Mouse (Mus musculus) CH12.LX (cell line): ENCODE measurements around the gene Mtif2. TPM values are rescaled to one million over a fixed set of nuclear protein-coding genes. Genes with fewer than 3 reads are reported as not detected.

Experiments used
- DNase-seq: peaks from one replicate; pipeline ENCODE4 v3.0.0-alpha.2; 2013; ENCODE audit errors: extremely low read depth
- H3K27ac ChIP-seq: 2 replicates; pipeline ENCODE4 v1.5.1; 2012; ENCODE audit warnings: low read depth, mild to moderate bottlenecking, control low read depth, moderate library complexity; ENCODE audit not compliant: insufficient read depth
- H3K27me3 ChIP-seq: replicated peaks from 2 replicates; pipeline ENCODE3; 2012; ENCODE audit warnings: inconsistent platforms
- H3K36me3 ChIP-seq, 2 experiments: replicated peaks in 1 of 2; 2 replicates each; pipeline versions ENCODE3 to v1.6.1; 2012; ENCODE audit warnings: inconsistent platforms in 1 of 2, low read length in 1 of 2, mild to moderate bottlenecking in 1 of 2, mixed read lengths in 1 of 2, moderate library complexity in 1 of 2; ENCODE audit not compliant: control insufficient read depth in 1 of 2, insufficient read depth in 1 of 2
- H3K4me1 ChIP-seq, 2 experiments: 2 replicates each; pipeline ENCODE4 v1.6.1; 2012; ENCODE audit warnings: inconsistent platforms in 1 of 2, moderate library complexity in 1 of 2; ENCODE audit not compliant: insufficient read depth in 2 of 2, control insufficient read depth in 1 of 2
- H3K4me2 ChIP-seq: 2 replicates; pipeline ENCODE4 v1.6.1; 2012; ENCODE audit warnings: low read depth, mild to moderate bottlenecking, control low read depth; ENCODE audit not compliant: poor library complexity, insufficient read depth, severe bottlenecking
- H3K4me3 ChIP-seq, 3 experiments: fragments of 150-350 bp in 1 of 3; sonication (generic) in 1 of 3; replicated peaks in 1 of 3; 2 replicates each; pipeline versions ENCODE3 to v1.5.1; 2011 to 2012; ENCODE audit warnings: low read depth in 2 of 3, low read length in 2 of 3, mild to moderate bottlenecking in 2 of 3, moderate library complexity in 2 of 3, control low read depth in 1 of 3, improper control_type of control experiment in 1 of 3, inconsistent platforms in 1 of 3, mixed read lengths in 1 of 3; ENCODE audit not compliant: poor library complexity in 1 of 3
- H3K79me2 ChIP-seq: replicated peaks from 2 replicates; pipeline ENCODE4 v1.6.1; 2012; ENCODE audit warnings: mild to moderate bottlenecking, moderate library complexity; ENCODE audit not compliant: control insufficient read depth, poor library complexity, insufficient read depth, severe bottlenecking; ENCODE audit errors: extremely low read depth
- H3K9ac ChIP-seq: 2 replicates; pipeline ENCODE4 v1.6.1; 2012; ENCODE audit warnings: low read depth, mild to moderate bottlenecking, control low read depth, moderate library complexity; ENCODE audit not compliant: insufficient read depth
- H3K9me3 ChIP-seq: replicated peaks from 2 replicates; pipeline ENCODE3; 2012; ENCODE audit warnings: low read length, inconsistent platforms, mixed read lengths
- BHLHE40 ChIP-seq: IDR thresholded peaks from 2 replicates; pipeline ENCODE4 v1.6.1; 2011; ENCODE audit warnings: mild to moderate bottlenecking, low read depth, low read length, improper control_type of control experiment
- CHD1 ChIP-seq: IDR thresholded peaks from 2 replicates; pipeline ENCODE4 v1.6.1; 2012; ENCODE audit warnings: low read depth, low read length, improper control_type of control experiment, inconsistent platforms
- CHD2 ChIP-seq: IDR thresholded peaks from 2 replicates; pipeline ENCODE4 v1.6.1; 2011; ENCODE audit warnings: low read length, improper control_type of control experiment
- CTCF ChIP-seq, 2 experiments: IDR thresholded peaks in 1 of 2; conservative IDR thresholded peaks in 1 of 2; 2 replicates each; pipeline ENCODE4 v1.5.1; 2011 to 2012; ENCODE audit warnings: low read depth in 2 of 2, low read length in 2 of 2, improper control_type of control experiment in 1 of 2, inconsistent platforms in 1 of 2, mild to moderate bottlenecking in 1 of 2, moderate library complexity in 1 of 2
- E2F4 ChIP-seq: IDR thresholded peaks from 2 replicates; pipeline ENCODE4 v1.6.1; 2011; ENCODE audit warnings: low read depth, low read length, improper control_type of control experiment; ENCODE audit not compliant: insufficient replicate concordance
- ELF1 ChIP-seq: IDR thresholded peaks from 2 replicates; pipeline ENCODE4 v1.6.1; 2014; ENCODE audit warnings: low read depth, mild to moderate bottlenecking, inconsistent platforms, low read length, improper control_type of control experiment
- EP300 ChIP-seq: IDR thresholded peaks from 2 replicates; pipeline ENCODE4 v1.6.1; 2011; ENCODE audit warnings: low read length, improper control_type of control experiment
- ETS1 ChIP-seq: conservative IDR thresholded peaks from 2 replicates; pipeline ENCODE4 v1.6.1; 2012; ENCODE audit warnings: low read depth, mild to moderate bottlenecking, inconsistent platforms, low read length, improper control_type of control experiment, moderate library complexity
- GABPA ChIP-seq: IDR thresholded peaks from 2 replicates; pipeline ENCODE4 v1.6.1; 2012; ENCODE audit warnings: low read depth, low read length, improper control_type of control experiment, inconsistent platforms; ENCODE audit not compliant: insufficient replicate concordance
- HCFC1 ChIP-seq: IDR thresholded peaks from 2 replicates; pipeline ENCODE4 v1.6.1; 2012; ENCODE audit warnings: low read depth, mild to moderate bottlenecking, inconsistent platforms, low read length, improper control_type of control experiment
- IRF4 ChIP-seq: IDR thresholded peaks from 2 replicates; pipeline ENCODE4 v1.6.1; 2014; ENCODE audit warnings: low read depth, mild to moderate bottlenecking, inconsistent platforms, low read length, improper control_type of control experiment
- JUN ChIP-seq: IDR thresholded peaks from 2 replicates; pipeline ENCODE4 v1.6.1; 2011; ENCODE audit warnings: low read depth, mild to moderate bottlenecking, low read length, improper control_type of control experiment, moderate library complexity; ENCODE audit not compliant: insufficient read depth
- JUND ChIP-seq: conservative IDR thresholded peaks from 2 replicates; pipeline ENCODE4 v1.6.1; 2011; ENCODE audit warnings: low read depth, low read length, improper control_type of control experiment
- KAT2A ChIP-seq: IDR thresholded peaks from 2 replicates; pipeline ENCODE4 v1.6.1; 2012; ENCODE audit warnings: low read length, improper control_type of control experiment, inconsistent platforms; ENCODE audit not compliant: insufficient replicate concordance
- MAFK ChIP-seq: IDR thresholded peaks from 2 replicates; pipeline ENCODE4 v1.6.1; 2011; ENCODE audit warnings: low read length, improper control_type of control experiment; ENCODE audit not compliant: insufficient replicate concordance
- MAX ChIP-seq: IDR thresholded peaks from 2 replicates; pipeline ENCODE4 v1.6.1; 2011; ENCODE audit warnings: low read length, improper control_type of control experiment
- MAZ ChIP-seq: IDR thresholded peaks from 2 replicates; pipeline ENCODE4 v1.6.1; 2012; ENCODE audit warnings: low read depth, mild to moderate bottlenecking, inconsistent platforms, low read length, improper control_type of control experiment, moderate library complexity
- MEF2A ChIP-seq: IDR thresholded peaks from 2 replicates; pipeline ENCODE4 v1.6.1; 2014; ENCODE audit warnings: low read depth, mild to moderate bottlenecking, inconsistent platforms, low read length, improper control_type of control experiment, borderline replicate concordance
- MXI1 ChIP-seq: IDR thresholded peaks from 2 replicates; pipeline ENCODE4 v1.6.1; 2011; ENCODE audit warnings: mild to moderate bottlenecking, low read depth, low read length, improper control_type of control experiment
- MYC ChIP-seq: IDR thresholded peaks from 2 replicates; pipeline ENCODE4 v1.6.1; 2011; ENCODE audit warnings: low read depth, mild to moderate bottlenecking, improper control_type of control experiment, low read length
- NELFE ChIP-seq: IDR thresholded peaks from 2 replicates; pipeline ENCODE4 v1.6.1; 2011; ENCODE audit warnings: low read depth, low read length, improper control_type of control experiment
- NRF1 ChIP-seq: IDR thresholded peaks from 2 replicates; pipeline ENCODE4 v1.6.1; 2014; ENCODE audit warnings: low read depth, mild to moderate bottlenecking, inconsistent platforms, low read length, improper control_type of control experiment, moderate library complexity
- PAX5 ChIP-seq: IDR thresholded peaks from 2 replicates; pipeline ENCODE4 v1.6.1; 2012; ENCODE audit warnings: low read length, inconsistent platforms, mixed read lengths
- POLR2A ChIP-seq: IDR thresholded peaks from 2 replicates; pipeline ENCODE4 v1.6.1; 2011; ENCODE audit warnings: low read depth, mild to moderate bottlenecking, improper control_type of control experiment, low read length
- POLR2AphosphoS2 ChIP-seq: IDR thresholded peaks from 2 replicates; pipeline ENCODE4 v1.6.1; 2011; ENCODE audit warnings: low read depth, low read length, improper control_type of control experiment
- RAD21 ChIP-seq: IDR thresholded peaks from 2 replicates; pipeline ENCODE4 v1.6.1; 2011; ENCODE audit warnings: low read depth, mild to moderate bottlenecking, low read length, improper control_type of control experiment, moderate library complexity
- RCOR1 ChIP-seq: conservative IDR thresholded peaks from 2 replicates; pipeline ENCODE4 v1.6.1; 2012; ENCODE audit warnings: low read depth, mild to moderate bottlenecking, inconsistent platforms, low read length, improper control_type of control experiment
- SIN3A ChIP-seq: IDR thresholded peaks from 2 replicates; pipeline ENCODE4 v1.6.1; 2012; ENCODE audit warnings: low read length, improper control_type of control experiment, inconsistent platforms
- SMC3 ChIP-seq: IDR thresholded peaks from 2 replicates; pipeline ENCODE4 v1.6.1; 2011; ENCODE audit warnings: low read depth, low read length, improper control_type of control experiment
- TBP ChIP-seq: conservative IDR thresholded peaks from 2 replicates; pipeline ENCODE4 v1.6.1; 2011; ENCODE audit warnings: low read depth, low read length, improper control_type of control experiment
- TCF12 ChIP-seq: IDR thresholded peaks from 2 replicates; pipeline ENCODE4 v1.6.1; 2014; ENCODE audit warnings: low read depth, mild to moderate bottlenecking, inconsistent platforms, low read length, improper control_type of control experiment
- UBTF ChIP-seq: IDR thresholded peaks from 2 replicates; pipeline ENCODE4 v1.6.1; 2012; ENCODE audit warnings: low read depth, mild to moderate bottlenecking, inconsistent platforms, low read length, improper control_type of control experiment, moderate library complexity
- USF1 ChIP-seq: IDR thresholded peaks from 2 replicates; pipeline ENCODE4 v1.6.1; 2014; ENCODE audit warnings: low read depth, mild to moderate bottlenecking, inconsistent platforms, low read length, improper control_type of control experiment
- USF2 ChIP-seq: conservative IDR thresholded peaks from 2 replicates; pipeline ENCODE4 v1.6.1; 2011; ENCODE audit warnings: low read depth, low read length, improper control_type of control experiment
- ZC3H11A ChIP-seq: IDR thresholded peaks from 2 replicates; pipeline ENCODE4 v1.6.1; 2012; ENCODE audit warnings: low read depth, mild to moderate bottlenecking, inconsistent platforms, low read length, improper control_type of control experiment
- ZKSCAN1 ChIP-seq: IDR thresholded peaks from 2 replicates; pipeline ENCODE4 v1.6.1; 2012; ENCODE audit warnings: low read depth, inconsistent platforms, low read length, improper control_type of control experiment, borderline replicate concordance
- ZMIZ1 ChIP-seq: IDR thresholded peaks from 2 replicates; pipeline ENCODE4 v1.6.1; 2012; ENCODE audit warnings: low read depth, mild to moderate bottlenecking, inconsistent platforms, low read length, improper control_type of control experiment
- ZNF384 ChIP-seq: IDR thresholded peaks from 2 replicates; pipeline ENCODE4 v1.6.1; 2012; ENCODE audit warnings: low read depth, low read length, improper control_type of control experiment, inconsistent platforms
- dilution Hi-C: fragments of 300-500 bp; cut with MboI; formaldehyde crosslinking; loops from 2 replicates; pipeline ENCODE4 v1.14.3; 2020; ENCODE audit warnings: low sequenced_read_pairs; ENCODE audit not compliant: extremely low pct_unique_long_range_greater_than_20kb, extremely low pct_ligation_motif_present
- in situ Hi-C: fragments of 300-500 bp; cut with MboI; formaldehyde crosslinking; loops from 3 replicates; pipeline ENCODE4 v1.14.3; 2019; ENCODE audit warnings: low sequenced_read_pairs, low pct_ligation_motif_present, low pct_unique_long_range_greater_than_20kb, mixed read lengths
- polyA plus RNA-seq: library from polyadenylated mRNA; unstranded; fragments of >175 nt; gene quantifications from 2 replicates; pipeline ENCODE4 v1.2.1, GENCODE M21; 2012; ENCODE audit warnings: low read depth; ENCODE audit not compliant: insufficient read length
- total RNA-seq, 2 experiments: library from RNA; depleted of rRNA; stranded (reverse); fragments of 300-350 nt in 1 of 2; fragments of >200 nt in 1 of 2; gene quantifications; 2 replicates each; pipeline ENCODE4 v1.2.3; 2012 to 2014

Gene Mtif2
- total and polyA plus RNA-seq, 3 experiments = 38.3 to 68.9 (median 41.7) TPM

GRCm38 (mm10) chr11:29549425-29549778 lies 23.2 kb downstream of the Mtif2 start:
- Histone ChIP-seq H3K9ac (peak overlapping the region; percentile 98), H3K27ac (peak overlapping the region; percentile 91; the same call in 1 of the 2 replicates)
- dilution Hi-C loops = no loop called here

DNA sequence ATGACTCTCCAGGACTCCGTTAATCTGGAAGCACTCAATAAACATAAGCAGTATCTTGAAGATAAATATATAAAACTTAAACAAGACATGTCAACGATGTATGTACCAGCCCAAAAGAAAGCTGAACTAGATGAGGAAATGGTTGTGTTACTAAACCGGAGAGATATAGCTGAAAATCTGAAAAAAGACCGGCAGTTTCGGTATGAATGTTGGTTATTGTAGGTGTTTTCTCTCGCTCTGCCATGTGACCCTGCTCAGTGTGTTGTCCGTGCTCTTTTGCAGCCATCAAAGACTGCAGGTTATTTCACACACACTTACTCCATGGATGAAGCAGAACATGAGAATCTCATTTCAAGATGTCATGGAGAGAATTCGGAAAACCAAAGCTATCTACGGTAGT lies 34.2 kb downstream of the Mtif2 start:
- Histone ChIP-seq H3K27me3 (no peaks in the 10 kb centered on the region), H3K79me2 (no peaks in the 10 kb centered on the region), H3K27ac (peak overlapping the region; percentile 23; the same call in 1 of the 2 replicates), H3K4me2 (peak overlapping the region; percentile 56), H3K4me3 (peak overlapping the region in 2 of 3 experiments; percentile 1 to 27), H3K36me3 (peaks cover 0 to 7% of the 10 kb centered on the region in 2 experiments), H3K9me3 (no peaks in the 10 kb centered on the region), H3K9ac (peak overlapping the region; percentile 32; the same call in 1 of the 2 replicates), H3K4me1 (peaks cover 8 to 31% of the 10 kb centered on the region in 2 experiments)
- in situ Hi-C loops (no loop called here), dilution Hi-C loops (no loop called here)
- peak; percentile 89 for DNase-seq
- peak; percentile 99 for TF ChIP-seq MYC
- TF ChIP-seq SMC3 = no peak; the same call in 1 of the 2 replicates
- no peak for TF ChIP-seq GABPA
- TF ChIP-seq TBP = peak; percentile 82; the same call in 1 of the 2 replicates
- peak; percentile 80 for TF ChIP-seq BHLHE40
- no peak for TF ChIP-seq E2F4
- peak; percentile 43; the same call in 1 of the 2 replicates for TF ChIP-seq MAFK
- peak; percentile 95 for TF ChIP-seq MEF2A
- TF ChIP-seq IRF4 = peak; percentile 99
- TF ChIP-seq EP300 = peak; percentile 94
- 0 out of 2 replicates have a peak, but pooled peaks have one; percentile 35 for TF ChIP-seq CHD1
- TF ChIP-seq HCFC1 = peak; percentile 53
- TF ChIP-seq SIN3A = peak; percentile 93
- no peak for TF ChIP-seq CTCF (conservative IDR thresholded peaks at IDR 0.05 in 1 of 2, IDR thresholded peaks at IDR 0.05 in 1 of 2; ENCODE audit: low read depth in 2 of 2, low read length in 2 of 2)
- peak; percentile 68 for TF ChIP-seq ELF1
- 0 out of 2 replicates have a peak, but pooled peaks have one; percentile 6 for TF ChIP-seq CHD2
- TF ChIP-seq ETS1 = peak; percentile 88

More at GRCm38 (mm10) chr11:29549425-29549778, 23.2 kb downstream of the Mtif2 start:
- H3K9me3 ChIP-seq = no peaks in the 10 kb centered on the region
- H3K36me3 ChIP-seq = peaks cover 16 to 23% of the 10 kb centered on the region in 2 experiments
- peaks cover 4 to 38% of the 10 kb centered on the region in 2 experiments; a peak in 3 of 4 replicates for H3K4me1 ChIP-seq
- peak overlapping the region; percentile 100 for H3K4me2 ChIP-seq
- peak; percentile 82 for DNase-seq
- in situ Hi-C loops = loop anchor here (5.0 to 25.0 kb wide), 3 partner anchors 143 to 335 kb away; partner anchors contain the start of gene Rtn4
- peak overlapping the region in 2 of 3 experiments; percentile 73 to 91 for H3K4me3 ChIP-seq
- no peak; the same call in 1 of the 2 replicates for TF ChIP-seq MAX
- TF ChIP-seq ZC3H11A = no peak
- TF ChIP-seq MEF2A = peak; percentile 85
- TF ChIP-seq SIN3A = no peak
- no peak for TF ChIP-seq KAT2A
- no peak for TF ChIP-seq ZMIZ1
- TF ChIP-seq NELFE = 0 out of 2 replicates have a peak, but pooled peaks have one; percentile 27
- TF ChIP-seq IRF4 = peak; percentile 12; the same call in 1 of the 2 replicates
- no peak for TF ChIP-seq USF1
- peak; percentile 42; the same call in 1 of the 2 replicates for TF ChIP-seq TCF12
- TF ChIP-seq MAFK = no peak
- TF ChIP-seq HCFC1 = peak; percentile 45; the same call in 1 of the 2 replicates
- no peak for TF ChIP-seq UBTF
- no peak for TF ChIP-seq JUN
- TF ChIP-seq POLR2A = no peak
- no peak for TF ChIP-seq ELF1
- TF ChIP-seq ETS1 = peak; percentile 59
- TF ChIP-seq GABPA = no peak
- TF ChIP-seq CHD1 = no peak
- peak; percentile 66 for TF ChIP-seq TBP
- no peak; the same call in 1 of the 2 replicates for TF ChIP-seq MXI1
- TF ChIP-seq JUND = peak; percentile 35; the same call in 1 of the 2 replicates
- peak; percentile 2 for TF ChIP-seq RAD21
- 0 out of 2 replicates have a peak, but pooled peaks have one; percentile 1 for TF ChIP-seq SMC3
- no peak for TF ChIP-seq USF2
- TF ChIP-seq BHLHE40 = no peak; the same call in 1 of the 2 replicates
- peak; percentile 51; the same call in 1 of the 2 replicates for TF ChIP-seq CHD2
- no peak for TF ChIP-seq ZNF384
- TF ChIP-seq ZKSCAN1 = no peak
- TF ChIP-seq CTCF (conservative IDR thresholded peaks at IDR 0.05 in 1 of 2, IDR thresholded peaks at IDR 0.05 in 1 of 2; ENCODE audit: low read depth in 2 of 2, low read length in 2 of 2) = no peak
- no peak for TF ChIP-seq MYC
- TF ChIP-seq EP300 = peak; percentile 63
- TF ChIP-seq RCOR1 = no peak
- TF ChIP-seq NRF1 = no peak
- no peak for TF ChIP-seq MAZ
- TF ChIP-seq E2F4 = no peak
- TF ChIP-seq PAX5 = no peak
- no peak for TF ChIP-seq POLR2AphosphoS2
- H3K27me3 ChIP-seq = no peaks in the 10 kb centered on the region
- peaks cover 27% of the 10 kb centered on the region for H3K79me2 ChIP-seq
